Mouse (Mus musculus) liver, adult 2 months (tissue): Measurements from ENCODE around the gene Zfp850. TPM values are rescaled to one million over a fixed set of nuclear protein-coding genes. Genes with fewer than 3 reads are reported as not detected.
A peak's percentile ranks its signal among the peaks of the same experiment; 100 is the strongest.
"Not testable (repeated sequence)": the region's sequence is repeated elsewhere in the genome, so short reads cannot be mapped to it uniquely, and the experiment has no call there.

Source experiments
- DNase-seq: peaks from one replicate; pipeline ENCODE4 v3.0.0-alpha.2; 2011; ENCODE audit warnings: low read depth, low spot score; ENCODE audit errors: extremely low read depth
- H3K27ac ChIP-seq: fragments of 200-500 bp; replicated peaks from 2 replicates; pipeline ENCODE4 v1.5.1; 2012; ENCODE audit warnings: low read depth, mild to moderate bottlenecking, control low read depth, inconsistent platforms, low read length; ENCODE audit not compliant: insufficient read depth
- H3K27me3 ChIP-seq: fragments of 200-500 bp; 2 replicates; pipeline ENCODE4 v1.6.1; 2012; ENCODE audit warnings: mild to moderate bottlenecking, moderate library complexity, low read length, inconsistent platforms; ENCODE audit not compliant: control insufficient read depth, insufficient read depth
- H3K36me3 ChIP-seq: fragments of 200-500 bp; 2 replicates; pipeline ENCODE4 v1.6.1; 2012; ENCODE audit warnings: low read length, inconsistent platforms; ENCODE audit not compliant: control insufficient read depth, insufficient read depth
- H3K4me1 ChIP-seq: fragments of 200-500 bp; 2 replicates; pipeline ENCODE4 v1.6.1; 2011; ENCODE audit warnings: low read length; ENCODE audit not compliant: control insufficient read depth, insufficient read depth
- H3K4me3 ChIP-seq: fragments of 200-500 bp; 2 replicates; pipeline ENCODE4 v1.5.1; 2011; ENCODE audit warnings: low read depth, mild to moderate bottlenecking, control low read depth, low read length, moderate library complexity; ENCODE audit not compliant: insufficient read depth
- H3K79me2 ChIP-seq: fragments of 200-500 bp; 2 replicates; pipeline ENCODE4 v1.6.1; 2012; ENCODE audit warnings: inconsistent platforms, mild to moderate bottlenecking, low read length, moderate library complexity; ENCODE audit not compliant: control insufficient read depth, insufficient read depth
- H3K9ac ChIP-seq: fragments of 200-500 bp; 2 replicates; pipeline ENCODE4 v1.6.1; 2012; ENCODE audit warnings: low read depth, mild to moderate bottlenecking, control low read depth, inconsistent platforms, low read length
- CTCF ChIP-seq: fragments of 200-500 bp; IDR thresholded peaks from 2 replicates; pipeline ENCODE4 v1.5.1; 2011; ENCODE audit warnings: low read depth, low read length, control low read depth
- POLR2A ChIP-seq: fragments of 200-500 bp; IDR thresholded peaks from 2 replicates; pipeline ENCODE4 v1.6.1; 2011; ENCODE audit warnings: low read length, control low read depth; ENCODE audit not compliant: insufficient read depth; ENCODE audit errors: extremely low read depth
- WGBS: fragments of 180-500 bp; shearing (Covaris S2); methylation state at CpG from one replicate; pipeline ENCODE4 v1.1.7; 2018; 5-methylcytosine and 5-hydroxymethylcytosine counted together
- polyA plus RNA-seq: library from polyadenylated mRNA; depleted of rRNA; stranded (reverse); fragments of >200 nt; gene quantifications from 2 replicates; pipeline ENCODE4 v1.2.3, GENCODE M21; 2012
- total RNA-seq: library from RNA; depleted of rRNA; stranded (reverse); fragments of >200 nt; gene quantifications from 2 replicates; pipeline ENCODE4 v1.2.3, GENCODE M21; 2014

Zfp850 gene
- total and polyA plus RNA-seq, 2 experiments, result 0.02 to 0.28 TPM

GRCm38 (mm10) chr7:28044524-28044923 lies 30.6 kb upstream of the Zfp850 start:
- no peak for DNase-seq
- Histone ChIP-seq H3K4me1 (peaks cover 4% of the 10 kb centered on the region; the same call in 1 of the 2 replicates), H3K79me2 (peaks cover 2% of the 10 kb centered on the region; the same call in 1 of the 2 replicates), H3K36me3 (peaks cover 45% of the 10 kb centered on the region), H3K27ac (no peak overlapping the region), H3K4me3 (no peak overlapping the region), H3K27me3 (no peaks in the 10 kb centered on the region), H3K9ac (no peak overlapping the region)
- 93% methylated on average over 4 of the region's 4 CpGs for WGBS
- TF ChIP-seq CTCF (no peak), POLR2A (no peak)

GRCm38 (mm10) chr7:28014445-28014810 lies 513 bp upstream of the Zfp850 start:
- no peak for TF ChIP-seq POLR2A
- TF ChIP-seq CTCF, result no peak
- Histone ChIP-seq H3K4me3 (peak overlapping the region; percentile 73), H3K27me3 (no peaks in the 10 kb centered on the region), H3K27ac (no peak overlapping the region), H3K36me3 (no peaks in the 10 kb centered on the region), H3K4me1 (peaks cover 4% of the 10 kb centered on the region; the same call in 1 of the 2 replicates), H3K79me2 (no peaks in the 10 kb centered on the region), H3K9ac (no peak overlapping the region)
- 27% methylated on average over 7 of the region's 7 CpGs for WGBS
- no peak for DNase-seq

GRCm38 (mm10) chr7:28010271-28010670 lies 3.6 kb downstream of the Zfp850 start:
- Histone ChIP-seq H3K4me3 (no peak overlapping the region), H3K79me2 (no peaks in the 10 kb centered on the region), H3K9ac (no peak overlapping the region), H3K4me1 (peaks cover 4% of the 10 kb centered on the region; the same call in 1 of the 2 replicates), H3K36me3 (no peaks in the 10 kb centered on the region), H3K27me3 (no peaks in the 10 kb centered on the region), H3K27ac (no peak overlapping the region)
- no peak for DNase-seq
- 97% methylated on average over 3 of the region's 3 CpGs for WGBS
- TF ChIP-seq POLR2A, result no peak
- TF ChIP-seq CTCF, result no peak

- H3K9ac ChIP-seq, result no peak overlapping the region
- no peak overlapping the region for H3K4me3 ChIP-seq
- H3K27me3 ChIP-seq, result no peaks in the 10 kb centered on the region
- 73% methylated on average over 2 of the region's 2 CpGs for WGBS
- H3K4me1 ChIP-seq, result peaks cover 2% of the 10 kb centered on the region; the same call in 1 of the 2 replicates
- DNase-seq, result no peak
- no peak for TF ChIP-seq POLR2A
- TF ChIP-seq CTCF, result no peak
- H3K27ac ChIP-seq, result no peak overlapping the region
- no peaks in the 10 kb centered on the region for H3K36me3 ChIP-seq
- peaks cover 5% of the 10 kb centered on the region; the same call in 1 of the 2 replicates for H3K79me2 ChIP-seq
Measured at GRCm38 (mm10) chr7:27982197-27982596, 31.7 kb downstream of the Zfp850 start.

GRCm38 (mm10) chr7:27978683-27979528 lies 35.0 kb downstream of the Zfp850 start, which contains the start of gene Zfp780b:
Zfp780b (minus strand) TSS chr7:27979171.
- Histone ChIP-seq H3K4me3 (peak within 1 kb of the TSS; percentile 59), H3K9ac (peak within 1 kb of the TSS; percentile 76), H3K79me2 (peaks cover 5% of the 10 kb centered on the region; the same call in 1 of the 2 replicates), H3K4me1 (peaks cover 2% of the 10 kb centered on the region; the same call in 1 of the 2 replicates), H3K27ac (peak within 1 kb of the TSS; percentile 41), H3K27me3 (no peaks in the 10 kb centered on the region), H3K36me3 (0 out of 2 replicates have a peak, but pooled peaks cover 2% of the 10 kb centered on the region)
- peak; percentile 86 for DNase-seq
- no peak for TF ChIP-seq CTCF
- 0 out of 2 replicates have a peak, but pooled peaks have one; percentile 12 for TF ChIP-seq POLR2A
- under 1% methylated on average over 29 of the region's 29 CpGs for WGBS

- not testable (repeated sequence) for H3K27ac ChIP-seq, DNase-seq, H3K36me3 ChIP-seq, H3K79me2 ChIP-seq, H3K4me1 ChIP-seq, H3K9ac ChIP-seq, H3K4me3 ChIP-seq, H3K27me3 ChIP-seq
- 93% methylated on average over 13 of the region's 13 CpGs for WGBS
Measured at GRCm38 (mm10) chr7:27949451-27949850, 64.5 kb downstream of the Zfp850 start.

- not testable (repeated sequence) for DNase-seq, H3K9ac ChIP-seq, H3K27ac ChIP-seq, H3K79me2 ChIP-seq, H3K27me3 ChIP-seq, H3K4me3 ChIP-seq, H3K36me3 ChIP-seq, H3K4me1 ChIP-seq
- WGBS, result 19% methylated on average over 5 of the region's 7 CpGs
Measured at GRCm38 (mm10) chr7:27941869-27942268, 72.0 kb downstream of the Zfp850 start.
